Mouse (Mus musculus): ENCODE measurements at regions not wholly inside any gene's neighbourhood (a gene's known extent, or its start where the extent isn't known, plus 50 kb on each side); places are given as distances from the start of the nearest gene placed in this dataset.

- no peaks in the 10 kb centered on the region for H3K36me3 ChIP-seq (ENCODE audit: control insufficient read depth, insufficient read depth, low read length)
- WGBS = 91% methylated on average over 11 of the region's 11 CpGs
- DNase-seq = no peak
- no peak overlapping the region for H3K27ac ChIP-seq (ENCODE audit: control insufficient read depth, insufficient read depth, low read length)
- no peak overlapping the region for H3K4me3 ChIP-seq (ENCODE audit: control insufficient read depth, insufficient read depth, low read length)
- H3K4me1 ChIP-seq (replicated peaks; ENCODE audit: control insufficient read depth, insufficient read depth, low read length) = no peaks in the 10 kb centered on the region
- TF ChIP-seq CTCF (IDR thresholded peaks at IDR 0.05; ENCODE audit: borderline replicate concordance, control insufficient read depth, extremely low read depth, insufficient read depth, low read length, poor library complexity) (no peak), POLR2A (IDR thresholded peaks at IDR 0.05; ENCODE audit: control insufficient read depth, extremely low read depth, insufficient read depth, low read length, poor library complexity) (no peak)
- H3K27me3 ChIP-seq (ENCODE audit: control insufficient read depth, insufficient read depth, low read length) = no peaks in the 10 kb centered on the region
Observed at GRCm38 (mm10) chr17:62423476-62424385, 457.4 kb downstream of the Efna5 start.

GRCm38 (mm10) chr17:62417584-62417983, 463.5 kb downstream of the Efna5 start:
- no peak for TF ChIP-seq CTCF (IDR thresholded peaks at IDR 0.05; ENCODE audit: borderline replicate concordance, control insufficient read depth, extremely low read depth, insufficient read depth, low read length, poor library complexity)
- no peak for TF ChIP-seq POLR2A (IDR thresholded peaks at IDR 0.05; ENCODE audit: control insufficient read depth, extremely low read depth, insufficient read depth, low read length, poor library complexity)
- H3K27me3 ChIP-seq (ENCODE audit: control insufficient read depth, insufficient read depth, low read length) = no peaks in the 10 kb centered on the region
- WGBS = 65% methylated on average over 8 of the region's 8 CpGs
- no peaks in the 10 kb centered on the region for H3K36me3 ChIP-seq (ENCODE audit: control insufficient read depth, insufficient read depth, low read length)
- H3K4me3 ChIP-seq (ENCODE audit: control insufficient read depth, insufficient read depth, low read length) = no peak overlapping the region
- peak overlapping the region; percentile 47; the same call in 1 of the 2 replicates for H3K27ac ChIP-seq (ENCODE audit: control insufficient read depth, insufficient read depth, low read length)
- DNase-seq = no peak
- no peaks in the 10 kb centered on the region; the same call in 1 of the 2 replicates for H3K4me1 ChIP-seq (replicated peaks; ENCODE audit: control insufficient read depth, insufficient read depth, low read length)

- Histone ChIP-seq H3K4me3 (ENCODE audit: control insufficient read depth, insufficient read depth, low read length) (no peak overlapping the region), H3K27me3 (ENCODE audit: control insufficient read depth, insufficient read depth, low read length) (no peaks in the 10 kb centered on the region), H3K27ac (ENCODE audit: control insufficient read depth, insufficient read depth, low read length) (no peak overlapping the region), H3K4me1 (replicated peaks; ENCODE audit: control insufficient read depth, insufficient read depth, low read length) (no peaks in the 10 kb centered on the region; the same call in 1 of the 2 replicates), H3K36me3 (ENCODE audit: control insufficient read depth, insufficient read depth, low read length) (no peaks in the 10 kb centered on the region)
- DNase-seq = no peak
- no peak for TF ChIP-seq POLR2A (IDR thresholded peaks at IDR 0.05; ENCODE audit: control insufficient read depth, extremely low read depth, insufficient read depth, low read length, poor library complexity)
- TF ChIP-seq CTCF (IDR thresholded peaks at IDR 0.05; ENCODE audit: borderline replicate concordance, control insufficient read depth, extremely low read depth, insufficient read depth, low read length, poor library complexity) = no peak
- 99% methylated on average over 4 of the region's 4 CpGs for WGBS
Observed at GRCm38 (mm10) chr17:62415152-62415551, 466.0 kb downstream of the Efna5 start.

GRCm38 (mm10) chr17:62412666-62413180, 468.4 kb downstream of the Efna5 start:
- Histone ChIP-seq H3K4me3 (ENCODE audit: control insufficient read depth, insufficient read depth, low read length) (no peak overlapping the region), H3K36me3 (ENCODE audit: control insufficient read depth, insufficient read depth, low read length) (no peaks in the 10 kb centered on the region), H3K4me1 (replicated peaks; ENCODE audit: control insufficient read depth, insufficient read depth, low read length) (no peaks in the 10 kb centered on the region; the same call in 1 of the 2 replicates), H3K27me3 (ENCODE audit: control insufficient read depth, insufficient read depth, low read length) (no peaks in the 10 kb centered on the region), H3K27ac (ENCODE audit: control insufficient read depth, insufficient read depth, low read length) (no peak overlapping the region)
- no peak for DNase-seq
- WGBS = 93% methylated on average over 12 of the region's 12 CpGs
- TF ChIP-seq CTCF (IDR thresholded peaks at IDR 0.05; ENCODE audit: borderline replicate concordance, control insufficient read depth, extremely low read depth, insufficient read depth, low read length, poor library complexity) (no peak), POLR2A (IDR thresholded peaks at IDR 0.05; ENCODE audit: control insufficient read depth, extremely low read depth, insufficient read depth, low read length, poor library complexity) (no peak)

- TF ChIP-seq POLR2A (IDR thresholded peaks at IDR 0.05; ENCODE audit: control insufficient read depth, extremely low read depth, insufficient read depth, low read length, poor library complexity) = no peak
- TF ChIP-seq CTCF (IDR thresholded peaks at IDR 0.05; ENCODE audit: borderline replicate concordance, control insufficient read depth, extremely low read depth, insufficient read depth, low read length, poor library complexity) = no peak
- DNase-seq = no peak
- no peak overlapping the region for H3K4me3 ChIP-seq (ENCODE audit: control insufficient read depth, insufficient read depth, low read length)
- H3K27me3 ChIP-seq (ENCODE audit: control insufficient read depth, insufficient read depth, low read length) = no peaks in the 10 kb centered on the region
- no peaks in the 10 kb centered on the region for H3K4me1 ChIP-seq (replicated peaks; ENCODE audit: control insufficient read depth, insufficient read depth, low read length)
- WGBS = 9% methylated on average over 1 of the region's 1 CpGs
- H3K36me3 ChIP-seq (ENCODE audit: control insufficient read depth, insufficient read depth, low read length) = no peaks in the 10 kb centered on the region
- H3K27ac ChIP-seq (ENCODE audit: control insufficient read depth, insufficient read depth, low read length) = no peak overlapping the region
Observed at GRCm38 (mm10) chr17:62403739-62404138, 477.4 kb downstream of the Efna5 start.

GRCm38 (mm10) chr17:62393355-62394006, 487.6 kb downstream of the Efna5 start:
- 95% methylated on average over 8 of the region's 8 CpGs for WGBS
- Histone ChIP-seq H3K4me1 (replicated peaks; ENCODE audit: control insufficient read depth, insufficient read depth, low read length) (no peaks in the 10 kb centered on the region), H3K27me3 (ENCODE audit: control insufficient read depth, insufficient read depth, low read length) (no peaks in the 10 kb centered on the region), H3K4me3 (ENCODE audit: control insufficient read depth, insufficient read depth, low read length) (no peak overlapping the region), H3K27ac (ENCODE audit: control insufficient read depth, insufficient read depth, low read length) (no peak overlapping the region), H3K36me3 (ENCODE audit: control insufficient read depth, insufficient read depth, low read length) (no peaks in the 10 kb centered on the region)
- no peak for DNase-seq
- TF ChIP-seq POLR2A (IDR thresholded peaks at IDR 0.05; ENCODE audit: control insufficient read depth, extremely low read depth, insufficient read depth, low read length, poor library complexity) (no peak), CTCF (IDR thresholded peaks at IDR 0.05; ENCODE audit: borderline replicate concordance, control insufficient read depth, extremely low read depth, insufficient read depth, low read length, poor library complexity) (no peak)
